In the genomic region with DNA sequence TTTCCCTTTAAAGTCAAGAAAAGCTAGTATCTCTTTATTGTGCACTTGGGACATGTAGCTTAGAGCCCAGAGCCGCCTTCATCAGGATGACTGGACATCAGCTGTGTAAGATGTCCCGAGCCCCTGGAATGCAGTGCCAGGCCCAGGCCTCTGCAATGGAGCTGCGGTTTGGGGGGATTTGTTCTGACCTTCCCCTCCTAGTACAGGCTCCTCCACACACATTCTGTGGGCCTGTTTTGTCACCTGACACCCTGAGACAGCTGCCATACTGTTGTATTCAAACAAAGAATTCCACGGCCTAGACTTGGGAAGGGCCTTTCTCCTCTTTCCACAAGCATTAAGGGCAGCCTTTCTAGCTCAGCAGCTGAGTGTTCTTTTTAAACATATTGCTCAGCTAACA, we compare ENCODE assay signal across 11 mouse cellular contexts. TPM values are rescaled to one million over a fixed set of nuclear protein-coding genes. Genes with fewer than 3 reads are reported as not detected.
DNase-seq lines count a peak whose midpoint lies in the region; ATAC-seq and TF ChIP-seq lines count a peak whose summit lies in the region.
"Had no signal": no experiment of that assay in that cellular context is flagged by ENCODE, and none has a peak within 500 bp of the region (broad histone marks: within the 10 kb centered on the region; RNA-seq: fewer than 3 reads in every experiment).

No protein-coding gene starts in this region.

- TF ChIP-seq POLR2A in bone marrow macrophage, adult 2 months (IDR thresholded peaks at IDR 0.05; ENCODE audit: borderline replicate concordance, low read depth, low read length), result no peak

- WGBS in hindbrain, embryonic 11.5 days, result 39% methylated on average over 4 of the region's 4 CpGs
- 47% methylated on average over 4 of the region's 4 CpGs for WGBS in hindbrain, embryonic 16.5 days
- 29% methylated on average over 4 of the region's 4 CpGs for WGBS in forebrain, embryonic 12.5 days
- WGBS in midbrain, postnatal 0 days, result 33% methylated on average over 4 of the region's 4 CpGs

- no peak overlapping the region for H3K4me3 ChIP-seq in hindbrain, embryonic 11.5 days (ENCODE audit: low read depth, low read length)
- no peak overlapping the region for H3K4me3 ChIP-seq in hindbrain, embryonic 16.5 days (ENCODE audit: low read length)
- no peak overlapping the region for H3K4me3 ChIP-seq in bone marrow macrophage, adult 2 months (ENCODE audit: insufficient read depth, low read length)
- no peak overlapping the region for H3K4me3 ChIP-seq in forebrain, embryonic 12.5 days (replicated peaks)
- H3K4me3 ChIP-seq in midbrain, postnatal 0 days (ENCODE audit: low read depth, low read length), result no peak overlapping the region
- H3K4me3 ChIP-seq: liver, embryonic 15.5 days had no signal

- no peak for ATAC-seq in hindbrain, embryonic 11.5 days (ENCODE audit: low FRiP score)
- ATAC-seq in hindbrain, embryonic 16.5 days, result no peak
- ATAC-seq in forebrain, embryonic 12.5 days (ENCODE audit: low FRiP score), result peak; percentile 57; the same call in 1 of the 2 replicates
- ATAC-seq in midbrain, postnatal 0 days (ENCODE audit: low FRiP score), result no peak

- no peak for TF ChIP-seq CTCF in bone marrow macrophage, adult 2 months (IDR thresholded peaks at IDR 0.05; ENCODE audit: low read depth, low read length)
- no peak for TF ChIP-seq CTCF in midbrain, postnatal 0 days (IDR thresholded peaks at IDR 0.05)

- no peak overlapping the region for H3K9ac ChIP-seq in hindbrain, embryonic 11.5 days (ENCODE audit: low read depth, low read length)
- no peak overlapping the region for H3K9ac ChIP-seq in hindbrain, embryonic 16.5 days (ENCODE audit: low read depth, low read length)
- no peak overlapping the region for H3K9ac ChIP-seq in forebrain, embryonic 12.5 days
- H3K9ac ChIP-seq in midbrain, postnatal 0 days (replicated peaks; ENCODE audit: low read length, poor library complexity, severe bottlenecking), result no peak overlapping the region
- H3K9ac ChIP-seq: liver, embryonic 15.5 days had no signal

- no peak overlapping the region for H3K27ac ChIP-seq in hindbrain, embryonic 11.5 days (ENCODE audit: low read depth, low read length)
- H3K27ac ChIP-seq in hindbrain, embryonic 16.5 days (ENCODE audit: low read depth, low read length), result no peak overlapping the region
- peak overlapping the region; percentile 97 for H3K27ac ChIP-seq in bone marrow macrophage, adult 2 months (ENCODE audit: insufficient read depth, low read depth, low read length)
- H3K27ac ChIP-seq in forebrain, embryonic 12.5 days, result peak overlapping the region; percentile 67
- peak overlapping the region; percentile 47; the same call in 1 of the 2 replicates for H3K27ac ChIP-seq in midbrain, postnatal 0 days (ENCODE audit: low read depth, low read length)
- H3K27ac ChIP-seq: liver, embryonic 15.5 days had no signal

- no peak overlapping the region for H3K4me2 ChIP-seq in hindbrain, embryonic 11.5 days (replicated peaks; ENCODE audit: low read depth, low read length)
- no peak overlapping the region for H3K4me2 ChIP-seq in hindbrain, embryonic 16.5 days (ENCODE audit: low read length)
- no peak overlapping the region for H3K4me2 ChIP-seq in forebrain, embryonic 12.5 days
- H3K4me2 ChIP-seq in midbrain, postnatal 0 days (ENCODE audit: low read depth, low read length, poor library complexity, severe bottlenecking), result no peak overlapping the region
- H3K4me2 ChIP-seq: liver, embryonic 15.5 days had no signal

- no peaks in the 10 kb centered on the region for H3K9me3 ChIP-seq in hindbrain, embryonic 11.5 days (ENCODE audit: control insufficient read depth, low read length)
- H3K9me3 ChIP-seq in hindbrain, embryonic 16.5 days (ENCODE audit: control insufficient read depth, low read length), result no peaks in the 10 kb centered on the region
- no peaks in the 10 kb centered on the region for H3K9me3 ChIP-seq in forebrain, embryonic 12.5 days
- no peaks in the 10 kb centered on the region for H3K9me3 ChIP-seq in midbrain, postnatal 0 days (ENCODE audit: low read length)
- H3K9me3 ChIP-seq: G1E; liver, embryonic 15.5 days had no signal

- no peaks in the 10 kb centered on the region for H3K27me3 ChIP-seq in hindbrain, embryonic 11.5 days (ENCODE audit: control insufficient read depth, insufficient read depth, low read length)
- no peaks in the 10 kb centered on the region for H3K27me3 ChIP-seq in hindbrain, embryonic 16.5 days (replicated peaks; ENCODE audit: control insufficient read depth, insufficient read depth, low read length)
- H3K27me3 ChIP-seq in forebrain, embryonic 12.5 days, result no peaks in the 10 kb centered on the region
- no peaks in the 10 kb centered on the region for H3K27me3 ChIP-seq in midbrain, postnatal 0 days (ENCODE audit: insufficient read depth, low read length)
- H3K27me3 ChIP-seq: liver, embryonic 15.5 days had no signal

- no peaks in the 10 kb centered on the region for H3K36me3 ChIP-seq in hindbrain, embryonic 11.5 days (ENCODE audit: control insufficient read depth, insufficient read depth, low read length)
- 0 out of 2 replicates have a peak, but pooled peaks cover 9% of the 10 kb centered on the region for H3K36me3 ChIP-seq in hindbrain, embryonic 16.5 days (ENCODE audit: control insufficient read depth, insufficient read depth, low read length)
- peaks cover 39% of the 10 kb centered on the region for H3K36me3 ChIP-seq in forebrain, embryonic 12.5 days (replicated peaks)
- H3K36me3 ChIP-seq in midbrain, postnatal 0 days (ENCODE audit: insufficient read depth, low read length), result peaks cover 22% of the 10 kb centered on the region; the same call in 1 of the 2 replicates

- intact Hi-C loops in gastrocnemius, postnatal 36 days (cut with DNase I), result no loop called here
- intact Hi-C loops in left cerebral cortex, postnatal 4 days (cut with DNase I), result no loop called here

- no peaks in the 10 kb centered on the region for H3K4me1 ChIP-seq in hindbrain, embryonic 11.5 days (replicated peaks; ENCODE audit: control insufficient read depth, insufficient read depth, low read length)
- H3K4me1 ChIP-seq in hindbrain, embryonic 16.5 days (ENCODE audit: control insufficient read depth, insufficient read depth, low read depth, low read length), result no peaks in the 10 kb centered on the region
- H3K4me1 ChIP-seq in bone marrow macrophage, adult 2 months (ENCODE audit: control insufficient read depth, insufficient read depth, low read length), result peaks cover 56% of the 10 kb centered on the region
- H3K4me1 ChIP-seq in forebrain, embryonic 12.5 days, result peaks cover 15% of the 10 kb centered on the region
- no peaks in the 10 kb centered on the region for H3K4me1 ChIP-seq in midbrain, postnatal 0 days (ENCODE audit: insufficient read depth, low read length)

- peak; percentile 15 for DNase-seq in hindbrain, embryonic 11.5 days (ENCODE audit: low spot score)
- no peak for DNase-seq in midbrain, postnatal 0 days (ENCODE audit: low spot score)
- no peak for DNase-seq in gastrocnemius, postnatal 36 days
- no peak for DNase-seq in left cerebral cortex, postnatal 4 days
- DNase-seq in cerebellum, postnatal 36 days, result no peak
- DNase-seq: cerebellum, adult 11 months had no signal

RNA-seq across cellular contexts. Expression of a gene that starts 35.5 kb away (rescaled TPM):
- polyA plus RNA-seq in hindbrain, embryonic 11.5 days (2014; fragmentation: Nextera tagmentation; extraction: Ambion mirVana), result 31.8 and 32.0 TPM in 2 replicates
- polyA plus RNA-seq in hindbrain, embryonic 16.5 days (2015; fragmentation: Nextera tagmentation; extraction: Ambion mirVana), result 12.3 and 24.2 TPM in 2 replicates
- polyA plus RNA-seq in bone marrow macrophage, adult 2 months (2012; ENCODE audit: insufficient read depth, insufficient read length, missing spikeins), result 98.6 and 100 TPM in 2 replicates
- 32.5 and 32.7 TPM in 2 replicates for polyA plus RNA-seq in forebrain, embryonic 12.5 days (2016; fragmentation: Nextera tagmentation; extraction: Ambion mirVana)
- total RNA-seq in midbrain, postnatal 0 days (2014; rRNA removed), result 17.8 and 24.7 TPM in 2 replicates
- polyA plus RNA-seq in midbrain, postnatal 0 days (2015; fragmentation: Nextera tagmentation; extraction: Ambion mirVana), result 19.6 and 23.9 TPM in 2 replicates
- 10 to 100 TPM; 17.7 to 20.7 TPM for total RNA-seq in gastrocnemius, postnatal 36 days (2021)
- 10 to 100 TPM; 25.4 to 27.0 TPM for total RNA-seq in left cerebral cortex, postnatal 4 days (2021)

Comparison
In these comparisons a context has a peak if more than half of its experiments do, and no peak if none do; other contexts are left out.
1. H3K27ac ChIP-seq: peak in bone marrow macrophage, adult 2 months (single experiment), forebrain, embryonic 12.5 days (single experiment) and midbrain, postnatal 0 days (single experiment); none in hindbrain, embryonic 11.5 days (single experiment) and hindbrain, embryonic 16.5 days (single experiment).